Mouse (Mus musculus) hindbrain, embryonic 12.5 days (tissue): Measurements from ENCODE around the gene Atoh8. TPM values are rescaled to one million over a fixed set of nuclear protein-coding genes. Genes with fewer than 3 reads are reported as not detected.

Source experiments
- ATAC-seq: fragments of 200-750 bp; cut with Nextera tagmentation; 2 replicates; pipeline ENCODE4 v1.8.0; 2017; ENCODE audit warnings: moderate TSS enrichment; ENCODE audit not compliant: low FRiP score
- H3K27ac ChIP-seq: fragments of 300-500 bp; sonication (generic); 2 replicates; pipeline ENCODE4 v1.5.1; 2016; ENCODE audit warnings: mild to moderate bottlenecking
- H3K27me3 ChIP-seq: fragments of 300-500 bp; sonication (generic); 2 replicates; pipeline ENCODE4 v1.6.1; 2016; ENCODE audit warnings: mild to moderate bottlenecking
- H3K36me3 ChIP-seq: fragments of 300-500 bp; sonication (generic); 2 replicates; pipeline ENCODE4 v1.6.1; 2016; ENCODE audit warnings: mild to moderate bottlenecking
- H3K4me1 ChIP-seq: fragments of 300-500 bp; sonication (generic); 2 replicates; pipeline ENCODE4 v1.6.1; 2016
- H3K4me2 ChIP-seq: fragments of 300-500 bp; sonication (generic); replicated peaks from 2 replicates; pipeline ENCODE4 v1.6.1; 2016; ENCODE audit warnings: mild to moderate bottlenecking
- H3K4me3 ChIP-seq: fragments of 300-500 bp; sonication (generic); 2 replicates; pipeline ENCODE4 v1.5.1; 2016; ENCODE audit warnings: mild to moderate bottlenecking
- H3K9ac ChIP-seq: fragments of 300-500 bp; sonication (generic); 2 replicates; pipeline ENCODE4 v1.6.1; 2016; ENCODE audit warnings: mild to moderate bottlenecking, moderate library complexity
- H3K9me3 ChIP-seq: fragments of 300-500 bp; sonication (generic); replicated peaks from 2 replicates; pipeline ENCODE4 v1.6.1; 2016; ENCODE audit warnings: mild to moderate bottlenecking
- WGBS: fragments of 180-500 bp; shearing (Covaris S2); methylation state at CpG from one replicate; pipeline ENCODE4 v1.1.7; 2016; 5-methylcytosine and 5-hydroxymethylcytosine counted together
- polyA plus RNA-seq: library from polyadenylated mRNA; unstranded; fragments of >200 nt; fragmentation: Nextera tagmentation; extraction: Ambion mirVana; gene quantifications from 2 replicates; pipeline ENCODE4 v1.2.1, GENCODE M21; 2016

The Atoh8 gene
- polyA plus RNA-seq = 12.4 and 13.7 TPM in 2 replicates

DNA sequence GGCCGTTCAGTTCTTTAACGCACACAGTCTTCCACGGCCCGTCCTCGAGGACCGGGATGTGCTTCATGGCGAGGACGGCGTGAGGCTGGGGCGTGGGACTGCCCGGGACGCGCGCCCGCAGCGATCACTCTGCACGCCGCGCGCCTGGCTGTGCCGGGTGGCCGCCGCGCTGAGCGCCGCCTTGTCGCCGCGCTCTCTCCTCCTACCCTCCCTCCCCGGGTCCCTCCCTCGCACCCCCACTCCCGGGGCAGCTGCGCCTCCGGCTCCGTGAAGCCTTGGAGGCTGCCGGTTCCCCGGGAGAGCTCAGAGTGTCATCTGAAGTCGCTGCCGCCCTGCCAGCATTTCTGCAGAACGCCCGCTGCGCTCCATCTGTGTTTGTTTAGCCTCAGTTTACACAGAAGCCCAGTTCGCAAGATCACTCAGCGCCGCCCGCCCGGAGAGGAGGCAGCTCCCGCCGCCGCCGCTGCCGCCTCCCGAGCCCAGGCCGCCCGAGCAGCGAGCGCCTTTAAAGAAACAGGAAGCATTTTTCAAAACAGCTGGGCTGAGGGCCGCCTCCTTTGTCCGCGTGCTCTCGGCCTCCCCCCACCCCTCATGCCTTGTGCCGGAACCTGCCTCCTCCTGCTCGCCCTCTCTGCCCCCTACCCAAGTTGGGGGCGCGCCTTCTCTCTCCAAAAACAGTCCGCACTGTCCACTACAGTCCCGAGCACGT lies at the start of gene Atoh8:
Atoh8 (minus strand) TSS at position 480 of the 709 bp plus-strand sequence.
- H3K4me1 ChIP-seq = peaks cover 57% of the 10 kb centered on the region
- H3K9me3 ChIP-seq = no peaks in the 10 kb centered on the region
- no peaks in the 10 kb centered on the region for H3K36me3 ChIP-seq
- peak; percentile 57 for ATAC-seq
- peaks cover 77% of the 10 kb centered on the region for H3K27me3 ChIP-seq
- peak within 1 kb of the TSS; percentile 64 for H3K9ac ChIP-seq
- under 1% methylated on average over 64 of the region's 68 CpGs for WGBS
- H3K27ac ChIP-seq = peak within 1 kb of the TSS; percentile 67; the same call in 1 of the 2 replicates
- H3K4me2 ChIP-seq = peak within 1 kb of the TSS; percentile 100
- peak within 1 kb of the TSS; percentile 57 for H3K4me3 ChIP-seq

GRCm38 (mm10) chr6:72283914-72284313 lies 48.5 kb upstream of the Atoh8 start:
- no peak overlapping the region for H3K9ac ChIP-seq
- no peak overlapping the region for H3K27ac ChIP-seq
- H3K4me1 ChIP-seq = no peaks in the 10 kb centered on the region
- no peak overlapping the region for H3K4me2 ChIP-seq
- H3K9me3 ChIP-seq = no peaks in the 10 kb centered on the region
- H3K27me3 ChIP-seq = no peaks in the 10 kb centered on the region; the same call in 1 of the 2 replicates
- 28% methylated on average over 4 of the region's 4 CpGs for WGBS
- ATAC-seq = no peak
- H3K4me3 ChIP-seq = no peak overlapping the region
- no peaks in the 10 kb centered on the region for H3K36me3 ChIP-seq

DNA sequence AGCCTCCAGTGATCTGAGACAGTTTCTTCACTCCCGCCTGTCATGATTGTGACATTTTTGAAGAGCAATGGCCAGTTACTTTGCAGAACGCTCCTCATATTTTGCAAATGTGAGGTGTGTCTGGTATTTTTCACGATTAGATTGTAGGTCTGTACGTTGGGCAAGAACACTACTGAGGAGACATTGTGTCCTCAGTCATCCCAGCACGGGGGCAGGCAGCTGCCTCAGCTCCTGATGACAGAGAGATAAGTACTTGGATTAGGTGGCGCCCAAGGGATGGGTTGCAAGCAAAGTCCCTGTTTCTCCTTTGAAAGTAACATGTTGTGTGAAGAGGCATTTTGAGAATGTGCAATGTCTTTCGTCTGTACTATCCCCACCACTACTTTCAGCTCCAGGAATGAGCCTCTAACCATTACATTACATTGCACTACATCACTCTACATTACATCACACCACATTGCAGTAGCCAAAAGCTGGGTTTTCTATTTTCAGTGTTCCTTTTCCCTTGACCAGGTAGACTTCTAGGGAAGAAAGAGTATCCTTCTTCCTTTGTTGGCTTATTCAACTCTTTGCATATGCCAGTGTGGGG lies 45.1 kb upstream of the Atoh8 start:
- no peaks in the 10 kb centered on the region for H3K4me1 ChIP-seq
- H3K4me2 ChIP-seq = no peak overlapping the region
- no peak overlapping the region for H3K4me3 ChIP-seq
- no peaks in the 10 kb centered on the region; the same call in 1 of the 2 replicates for H3K27me3 ChIP-seq
- 75% methylated on average over 7 of the region's 7 CpGs for WGBS
- H3K36me3 ChIP-seq = no peaks in the 10 kb centered on the region
- no peak overlapping the region for H3K27ac ChIP-seq
- H3K9me3 ChIP-seq = no peaks in the 10 kb centered on the region
- H3K9ac ChIP-seq = no peak overlapping the region
- ATAC-seq = no peak

- no peak overlapping the region for H3K4me2 ChIP-seq
- no peaks in the 10 kb centered on the region for H3K36me3 ChIP-seq
- 90% methylated on average over 7 of the region's 7 CpGs for WGBS
- H3K9me3 ChIP-seq = no peaks in the 10 kb centered on the region
- H3K27ac ChIP-seq = no peak overlapping the region
- H3K4me3 ChIP-seq = no peak overlapping the region
- no peaks in the 10 kb centered on the region for H3K4me1 ChIP-seq
- no peak overlapping the region for H3K9ac ChIP-seq
- ATAC-seq = no peak
- no peaks in the 10 kb centered on the region; the same call in 1 of the 2 replicates for H3K27me3 ChIP-seq
Observed at GRCm38 (mm10) chr6:72279505-72279904, 44.1 kb upstream of the Atoh8 start.

- no peaks in the 10 kb centered on the region for H3K36me3 ChIP-seq
- no peak overlapping the region for H3K9ac ChIP-seq
- 78% methylated on average over 4 of the region's 4 CpGs for WGBS
- H3K9me3 ChIP-seq = no peaks in the 10 kb centered on the region
- no peaks in the 10 kb centered on the region; the same call in 1 of the 2 replicates for H3K27me3 ChIP-seq
- no peak overlapping the region for H3K4me2 ChIP-seq
- H3K27ac ChIP-seq = no peak overlapping the region
- ATAC-seq = no peak
- H3K4me3 ChIP-seq = no peak overlapping the region
- no peaks in the 10 kb centered on the region for H3K4me1 ChIP-seq
Observed at GRCm38 (mm10) chr6:72278835-72279234, 43.5 kb upstream of the Atoh8 start.

GRCm38 (mm10) chr6:72277508-72278166 lies 42.3 kb upstream of the Atoh8 start:
- H3K4me2 ChIP-seq = no peak overlapping the region
- no peak overlapping the region for H3K27ac ChIP-seq
- WGBS = 80% methylated on average over 9 of the region's 9 CpGs
- no peaks in the 10 kb centered on the region for H3K9me3 ChIP-seq
- H3K27me3 ChIP-seq = no peaks in the 10 kb centered on the region; the same call in 1 of the 2 replicates
- H3K4me1 ChIP-seq = no peaks in the 10 kb centered on the region
- ATAC-seq = no peak
- no peak overlapping the region for H3K9ac ChIP-seq
- no peaks in the 10 kb centered on the region for H3K36me3 ChIP-seq
- no peak overlapping the region for H3K4me3 ChIP-seq

DNA sequence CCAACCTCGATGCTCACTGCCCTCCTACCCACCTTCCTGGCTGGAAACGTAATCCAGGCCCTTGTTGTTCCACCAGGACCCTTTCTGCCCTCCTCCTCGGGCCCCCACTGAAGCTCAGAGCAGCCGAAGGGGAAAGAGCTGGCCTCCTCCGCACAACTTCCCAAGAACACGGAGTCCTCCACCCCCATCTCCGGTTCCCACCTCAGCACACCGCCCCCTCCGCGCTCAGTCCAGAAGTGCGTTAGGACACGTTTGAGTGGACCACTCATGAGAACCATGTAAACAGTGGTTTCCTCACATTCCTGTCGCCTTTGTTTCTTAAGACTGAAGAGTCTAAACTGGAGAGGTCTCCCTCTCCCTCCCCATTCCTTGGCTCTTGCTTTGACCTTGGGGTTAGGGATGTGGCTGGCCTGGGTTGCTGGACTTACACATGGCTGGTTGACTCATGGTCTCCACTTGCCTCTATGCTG lies 41.6 kb upstream of the Atoh8 start:
- no peaks in the 10 kb centered on the region; the same call in 1 of the 2 replicates for H3K27me3 ChIP-seq
- no peak overlapping the region for H3K9ac ChIP-seq
- H3K4me2 ChIP-seq = no peak overlapping the region
- H3K27ac ChIP-seq = no peak overlapping the region
- no peak overlapping the region for H3K4me3 ChIP-seq
- H3K4me1 ChIP-seq = no peaks in the 10 kb centered on the region
- no peaks in the 10 kb centered on the region for H3K9me3 ChIP-seq
- H3K36me3 ChIP-seq = no peaks in the 10 kb centered on the region
- WGBS = 86% methylated on average over 13 of the region's 13 CpGs
- no peak for ATAC-seq

GRCm38 (mm10) chr6:72276141-72276540 lies 40.8 kb upstream of the Atoh8 start:
- 88% methylated on average over 6 of the region's 6 CpGs for WGBS

GRCm38 (mm10) chr6:72275527-72275926 lies 40.1 kb upstream of the Atoh8 start:
- no peaks in the 10 kb centered on the region; the same call in 1 of the 2 replicates for H3K27me3 ChIP-seq
- H3K9me3 ChIP-seq = no peaks in the 10 kb centered on the region
- H3K4me1 ChIP-seq = no peaks in the 10 kb centered on the region
- no peak overlapping the region for H3K9ac ChIP-seq
- H3K4me2 ChIP-seq = no peak overlapping the region
- H3K27ac ChIP-seq = no peak overlapping the region
- H3K4me3 ChIP-seq = no peak overlapping the region
- no peaks in the 10 kb centered on the region for H3K36me3 ChIP-seq
- WGBS = 79% methylated on average over 4 of the region's 4 CpGs
- ATAC-seq = no peak

More at GRCm38 (mm10) chr6:72276141-72276540, 40.8 kb upstream of the Atoh8 start:
- H3K9ac ChIP-seq = no peak overlapping the region
- H3K27ac ChIP-seq = no peak overlapping the region
- H3K4me2 ChIP-seq = no peak overlapping the region
- no peaks in the 10 kb centered on the region; the same call in 1 of the 2 replicates for H3K27me3 ChIP-seq
- H3K4me1 ChIP-seq = no peaks in the 10 kb centered on the region
- H3K4me3 ChIP-seq = no peak overlapping the region
- no peak for ATAC-seq
- H3K9me3 ChIP-seq = no peaks in the 10 kb centered on the region
- H3K36me3 ChIP-seq = no peaks in the 10 kb centered on the region

DNA sequence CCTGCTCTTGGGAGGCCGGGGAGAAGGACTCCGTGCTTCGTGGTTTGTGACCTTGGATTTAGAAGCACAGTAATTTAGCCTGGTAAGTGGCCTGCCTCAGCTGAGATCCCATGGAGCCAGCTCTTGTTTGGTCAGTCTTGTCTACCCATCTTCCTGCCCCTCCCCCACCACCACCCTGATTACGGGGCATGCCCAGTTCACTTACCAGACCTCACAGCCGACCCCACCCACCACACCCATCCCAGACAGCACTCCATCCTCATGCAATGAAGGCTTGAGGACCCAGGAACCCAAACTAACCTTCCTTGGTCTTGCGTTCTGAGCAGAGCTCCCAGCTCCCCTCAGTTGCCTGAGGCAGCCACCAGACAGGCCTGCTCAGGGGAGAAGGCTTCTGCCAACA lies 37.8 kb upstream of the Atoh8 start:
- WGBS = 87% methylated on average over 6 of the region's 6 CpGs

GRCm38 (mm10) chr6:72272161-72272696 lies 36.9 kb upstream of the Atoh8 start:
- H3K4me1 ChIP-seq = peaks cover 6% of the 10 kb centered on the region
- no peaks in the 10 kb centered on the region for H3K27me3 ChIP-seq
- ATAC-seq = no peak
- no peak overlapping the region for H3K4me2 ChIP-seq
- H3K4me3 ChIP-seq = no peak overlapping the region
- WGBS = 83% methylated on average over 10 of the region's 10 CpGs
- H3K9me3 ChIP-seq = no peaks in the 10 kb centered on the region
- no peak overlapping the region for H3K9ac ChIP-seq
- H3K27ac ChIP-seq = no peak overlapping the region
- no peaks in the 10 kb centered on the region for H3K36me3 ChIP-seq

More for the DNA sequence above, 37.8 kb upstream of the Atoh8 start:
- no peak overlapping the region for H3K4me2 ChIP-seq
- H3K9me3 ChIP-seq = no peaks in the 10 kb centered on the region
- no peaks in the 10 kb centered on the region for H3K36me3 ChIP-seq
- no peak overlapping the region for H3K9ac ChIP-seq
- H3K4me1 ChIP-seq = peaks cover 3% of the 10 kb centered on the region
- no peaks in the 10 kb centered on the region for H3K27me3 ChIP-seq
- ATAC-seq = no peak
- H3K27ac ChIP-seq = no peak overlapping the region
- no peak overlapping the region for H3K4me3 ChIP-seq

DNA sequence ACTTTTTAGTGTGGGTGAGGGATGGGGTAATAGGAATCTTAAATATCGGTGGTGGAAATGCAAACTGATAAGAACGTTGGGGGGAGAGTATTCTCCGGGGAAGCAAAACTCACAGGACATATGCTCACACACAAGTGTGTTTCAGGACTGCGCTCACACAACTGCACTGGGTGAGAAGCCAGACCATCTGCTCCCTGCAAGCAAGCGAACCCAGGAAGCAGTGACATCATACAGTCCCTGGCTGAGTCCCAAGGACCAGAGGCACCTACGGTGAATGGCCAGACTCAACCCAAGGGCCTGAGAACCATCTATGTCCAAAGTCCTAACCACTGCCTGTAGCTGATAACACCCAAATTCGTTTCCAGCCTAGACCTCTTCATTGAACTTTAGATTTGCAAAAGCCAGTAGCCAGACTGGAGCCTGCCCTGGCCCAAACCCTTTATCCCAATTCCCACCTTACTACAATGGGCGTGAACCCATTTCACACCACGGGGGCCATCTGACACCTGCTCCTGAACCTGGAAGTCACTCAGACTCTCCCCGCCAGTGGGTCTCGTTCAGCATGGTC lies 35.7 kb upstream of the Atoh8 start:
- WGBS = 83% methylated on average over 11 of the region's 11 CpGs
- Histone ChIP-seq H3K9me3 (no peaks in the 10 kb centered on the region), H3K4me2 (no peak overlapping the region), H3K9ac (no peak overlapping the region), H3K36me3 (no peaks in the 10 kb centered on the region), H3K27ac (no peak overlapping the region), H3K4me3 (no peak overlapping the region), H3K4me1 (peaks cover 6% of the 10 kb centered on the region), H3K27me3 (no peaks in the 10 kb centered on the region)
- ATAC-seq = no peak
